Mouse (Mus musculus): ENCODE measurements at regions not wholly inside any gene's neighbourhood (a gene's known extent, or its start where the extent isn't known, plus 50 kb on each side); places are given as distances from the start of the nearest gene placed in this dataset.

DNA sequence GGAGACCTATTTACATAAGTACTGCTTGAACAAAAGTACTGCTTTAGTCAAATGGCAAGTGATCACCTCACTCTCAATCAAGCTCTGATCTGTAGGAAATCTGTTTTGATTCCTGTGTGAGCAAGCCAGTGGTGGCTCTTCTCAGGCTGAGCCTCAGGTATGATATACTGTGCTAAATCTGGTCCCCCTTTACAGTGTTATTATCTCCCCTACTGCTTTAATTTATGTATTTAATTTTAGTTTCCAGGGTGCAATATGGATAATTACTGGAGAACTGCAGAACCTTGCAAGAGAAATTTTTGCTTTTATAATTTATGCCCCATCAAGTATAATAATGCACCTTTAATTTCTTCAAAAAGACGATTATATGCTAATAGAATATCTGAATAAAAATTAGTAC lies 341.3 kb upstream of the Alcam start:
- TF ChIP-seq POLR2A (IDR thresholded peaks at IDR 0.05; ENCODE audit: borderline replicate concordance, extremely low read depth, insufficient read depth, insufficient read length, poor library complexity, severe bottlenecking) (no peak), CTCF (IDR thresholded peaks at IDR 0.05; ENCODE audit: borderline replicate concordance, extremely low read depth, insufficient read depth, insufficient read length) (no peak)
